Mouse (Mus musculus) spleen, postnatal 36 days (tissue): ENCODE data around the gene Arhgef15.

Experiments used
- DNase-seq, 2 experiments: peaks; one replicate each; pipeline ENCODE4 v3.0.0; 2022; ENCODE audit warnings: low spot score in 2 of 2, mixed read lengths in 1 of 2

Gene Arhgef15

DNA sequence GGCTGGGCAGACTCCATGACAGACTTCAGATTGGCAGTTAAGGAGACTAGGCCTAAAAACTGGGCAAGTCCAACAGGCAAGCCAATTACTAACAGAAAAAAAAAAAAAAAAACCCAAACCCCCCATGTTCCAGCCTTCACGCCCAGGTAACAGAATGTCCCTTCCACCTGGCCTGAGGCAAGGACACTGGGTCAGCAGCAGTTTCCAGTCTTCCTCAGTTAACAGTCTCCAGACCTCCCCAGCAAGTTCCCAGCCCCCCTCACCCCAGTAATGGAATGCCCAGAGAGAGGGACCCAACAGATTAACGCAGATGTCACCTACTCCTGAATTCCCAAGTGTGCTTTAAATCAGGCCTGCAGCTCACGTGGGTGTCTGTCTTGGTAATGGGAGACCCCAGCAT, 34.1 kb downstream of the Arhgef15 start:
- DNase-seq = no peak

DNA sequence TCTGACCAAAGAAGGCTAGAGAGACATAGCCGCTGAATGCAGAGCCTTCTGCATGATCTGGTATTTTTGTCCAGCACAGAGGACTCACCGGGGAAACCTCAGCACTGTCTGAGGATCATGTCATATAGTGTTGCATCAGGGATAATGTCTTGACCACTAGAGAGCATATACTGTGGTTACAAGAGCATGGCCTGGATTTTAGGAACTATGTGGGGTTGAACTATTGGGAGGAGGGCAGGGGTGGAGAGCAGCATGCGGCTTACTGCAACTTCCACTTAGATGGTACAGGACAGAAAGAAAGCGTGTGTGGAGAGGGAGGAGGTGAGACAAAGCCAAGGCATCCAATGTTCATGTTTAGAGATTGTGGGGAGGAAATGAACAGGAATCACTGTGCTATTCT, 42.7 kb downstream of the Arhgef15 start:
- DNase-seq = no peak

DNA sequence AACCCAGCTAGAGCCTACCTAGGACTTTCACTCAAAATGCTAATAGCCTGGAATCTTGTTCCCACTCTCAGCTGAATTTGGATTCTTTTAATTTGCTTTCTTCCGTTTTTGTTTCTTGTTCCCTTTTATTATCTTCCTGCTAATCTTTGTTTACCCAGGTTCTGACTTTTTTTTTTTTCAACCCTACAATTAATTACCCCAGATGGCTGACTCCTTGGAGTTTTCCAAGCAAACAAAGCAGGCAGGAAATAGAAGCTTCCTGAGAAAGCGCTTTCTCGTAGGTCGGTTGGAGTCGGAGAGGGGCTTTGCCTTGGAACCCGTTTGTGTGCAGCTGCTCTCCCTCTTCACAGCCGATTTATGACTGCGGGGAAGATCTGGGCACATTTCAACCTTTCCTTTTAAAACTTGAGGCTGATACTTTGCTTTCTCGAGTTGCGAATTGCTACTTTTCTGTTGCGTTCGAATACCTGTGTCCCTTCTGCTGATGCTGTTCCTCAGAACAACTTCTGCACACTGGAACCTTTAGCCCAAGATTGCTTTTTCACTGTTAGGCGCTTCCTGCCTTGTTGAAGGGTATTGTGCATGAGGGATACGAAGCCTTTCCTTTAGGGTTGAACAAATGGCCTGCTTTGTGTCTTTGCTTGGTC, 45.6 kb downstream of the Arhgef15 start:
- DNase-seq = no peak

DNA sequence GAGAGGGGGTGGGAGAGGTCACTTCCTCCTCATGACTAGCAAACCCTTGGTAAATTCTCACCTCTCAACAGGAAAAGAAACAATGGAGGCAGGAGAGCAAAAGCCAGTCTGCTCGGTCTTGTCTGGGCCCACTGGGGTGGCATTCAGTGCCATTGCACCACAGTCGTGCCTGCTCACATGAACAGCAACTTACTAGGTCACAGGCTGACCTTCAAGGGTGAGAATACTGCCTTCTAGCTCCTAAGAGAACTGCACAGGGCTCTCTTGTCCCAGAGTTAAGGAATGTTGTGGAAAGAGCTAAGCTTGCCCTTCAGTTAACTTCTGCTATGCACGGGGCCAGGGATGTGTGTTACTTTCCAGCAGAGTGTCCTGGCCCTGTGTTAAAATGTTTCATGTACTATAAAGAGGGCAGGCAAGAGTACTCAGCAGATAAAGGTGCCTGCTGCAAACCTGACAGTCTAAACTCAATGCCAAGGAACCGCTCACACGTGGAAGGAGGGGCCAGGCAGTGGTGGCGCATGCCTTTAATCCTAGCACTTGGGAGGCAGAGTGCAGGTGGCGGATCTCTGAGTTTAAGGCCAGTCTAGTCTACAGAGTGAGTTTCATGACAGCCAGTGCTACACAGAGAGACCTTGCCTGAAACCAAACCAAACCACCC, 48.3 kb downstream of the Arhgef15 start:
- DNase-seq = no peak

DNA sequence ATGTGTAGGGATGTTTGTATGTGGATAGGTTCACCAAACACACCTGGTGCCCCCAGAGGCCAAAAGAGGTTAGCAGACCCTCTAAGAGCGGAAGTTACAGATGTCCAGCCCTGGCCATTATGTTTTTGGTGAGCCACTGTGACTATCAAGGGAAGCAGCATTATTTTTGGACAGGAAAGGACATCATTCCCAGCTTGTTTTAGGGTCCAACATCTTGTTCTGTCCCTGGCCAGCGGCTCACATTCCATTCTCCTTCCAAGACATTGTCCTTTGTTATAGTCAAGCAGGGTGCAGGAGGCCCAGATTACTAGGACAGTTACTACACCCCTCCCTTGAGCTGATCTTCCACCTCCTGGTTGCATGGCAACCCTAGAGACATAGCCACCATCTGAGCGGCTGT, 50.0 kb downstream of the Arhgef15 start:
- no peak for DNase-seq

DNA sequence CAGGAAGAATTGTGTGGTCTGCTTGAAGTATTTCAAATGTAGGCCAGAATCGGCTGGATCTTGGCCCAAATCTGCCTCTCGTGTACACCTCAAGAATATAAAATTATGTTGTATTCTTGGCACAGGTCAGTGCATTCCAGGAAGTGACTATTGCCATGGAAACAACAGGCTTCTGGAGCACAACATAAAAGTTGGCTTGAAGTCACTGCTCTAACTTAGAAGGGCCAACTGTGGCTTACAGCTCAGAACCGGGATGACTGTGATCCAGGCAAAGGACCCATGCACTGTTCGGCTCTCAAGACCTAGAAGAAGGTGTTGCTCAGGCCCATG, 50.9 kb downstream of the Arhgef15 start:
- DNase-seq = no peak

DNA sequence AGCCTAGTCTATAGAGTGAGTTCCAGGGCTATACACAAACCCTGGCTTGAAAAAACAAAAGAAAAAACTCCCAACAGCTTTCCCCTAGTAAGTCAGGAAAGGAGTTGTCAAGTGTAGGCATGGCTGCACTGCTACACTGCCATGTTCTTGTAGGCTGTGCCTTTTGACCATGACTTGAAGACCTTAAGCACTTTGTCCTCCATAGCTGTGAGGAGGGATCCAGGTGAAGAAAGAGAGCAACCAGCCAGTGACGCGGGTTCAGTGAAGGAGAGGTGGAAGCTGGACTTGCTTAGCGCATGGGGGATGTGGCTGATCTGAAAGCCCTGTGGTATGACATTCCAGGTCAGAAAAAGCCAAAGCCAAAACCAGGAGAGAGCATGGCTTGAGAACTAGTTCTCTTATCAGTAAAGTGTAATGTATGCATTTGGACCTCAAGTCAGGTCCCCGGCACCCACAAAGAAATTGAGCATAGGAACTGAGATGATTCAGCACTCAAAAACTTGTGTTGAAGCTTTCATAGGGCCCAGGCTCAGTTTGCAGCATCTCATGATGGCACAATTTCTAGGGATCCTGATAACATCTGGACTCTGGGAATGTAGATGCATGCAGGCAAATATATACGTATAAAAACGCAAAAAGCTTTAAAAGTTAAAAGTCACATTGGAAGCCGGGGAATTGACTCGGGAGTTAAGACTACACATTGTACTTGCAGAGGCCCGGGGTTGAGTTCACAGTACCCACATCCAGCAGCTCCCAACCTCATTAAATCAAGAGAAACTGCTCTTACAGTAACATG, 51.4 kb downstream of the Arhgef15 start:
- DNase-seq = no peak

DNA sequence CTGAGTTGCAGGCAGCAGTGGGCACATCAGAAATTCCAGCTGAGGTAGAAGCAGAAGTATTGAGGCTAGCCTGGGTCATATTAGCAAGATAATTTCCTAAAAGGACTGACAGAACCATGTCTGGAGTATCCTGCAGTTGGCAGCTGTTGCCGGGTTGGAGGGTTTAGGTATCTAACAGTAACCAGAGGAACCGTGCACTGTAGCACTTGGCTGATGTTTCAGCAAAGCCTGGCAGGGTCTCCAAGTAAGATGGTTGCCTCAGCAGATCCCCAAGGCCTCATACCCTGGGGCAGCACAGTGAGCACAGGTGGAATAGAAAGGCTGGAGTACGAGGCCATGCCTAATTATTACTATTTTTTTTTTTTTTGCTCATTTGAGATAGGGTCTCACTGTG, 52.1 kb downstream of the Arhgef15 start:
- no peak for DNase-seq

DNA sequence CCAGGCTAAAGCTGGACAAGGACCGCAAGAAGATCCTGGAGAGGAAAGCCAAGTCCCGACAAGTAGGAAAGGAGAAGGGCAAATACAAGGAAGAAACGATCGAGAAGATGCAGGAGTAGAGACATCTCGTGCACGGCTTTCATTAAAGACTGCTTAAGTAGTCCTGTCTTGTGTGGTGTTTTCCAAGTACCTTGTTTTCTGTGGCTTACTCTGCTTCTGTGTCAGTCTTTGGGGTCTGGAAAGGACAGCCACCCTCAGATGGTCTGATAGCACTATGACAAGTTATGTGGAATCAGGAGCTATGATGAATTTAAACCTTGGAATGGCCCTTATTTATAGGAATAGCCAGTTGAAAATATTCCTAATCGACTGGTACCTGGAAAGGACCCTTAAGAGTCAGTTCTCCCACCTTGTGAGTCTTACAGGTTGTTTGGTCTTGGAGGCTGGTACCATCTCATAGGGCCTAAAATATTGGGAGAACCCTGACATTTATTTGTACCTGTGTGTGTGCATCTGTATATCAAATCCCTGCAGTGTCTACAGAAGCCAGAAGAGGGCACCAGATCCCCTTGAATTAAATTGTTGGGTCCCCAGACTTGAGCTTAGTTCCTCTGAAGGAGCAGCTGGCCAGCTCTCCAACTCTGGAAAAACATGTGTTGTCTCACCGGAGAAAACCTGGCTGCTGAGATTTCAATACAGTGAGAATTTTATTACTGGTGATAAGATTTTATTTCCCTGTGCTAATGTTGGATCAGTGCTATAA, 52.7 kb downstream of the Arhgef15 start:
- DNase-seq = peak; percentile 49 to 63

DNA sequence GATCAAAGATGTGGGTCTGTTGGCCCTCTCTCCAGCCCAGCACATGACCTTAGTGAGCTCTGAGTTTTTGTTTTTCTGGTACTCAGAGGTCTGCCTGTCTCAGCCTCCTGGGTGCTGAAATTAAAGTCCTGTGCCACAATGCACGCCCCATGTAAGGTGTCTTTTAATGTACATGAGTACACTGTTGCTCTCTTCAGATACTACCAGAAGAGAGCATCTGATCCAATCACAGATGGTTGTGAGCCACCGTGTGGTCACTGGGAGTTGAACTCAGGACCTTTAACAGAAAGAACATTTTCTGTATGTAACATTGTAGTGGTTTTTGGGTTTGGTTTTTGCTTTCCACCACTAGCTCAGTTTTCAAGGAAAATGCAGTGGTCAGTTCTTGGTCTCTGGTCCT, 53.5 kb downstream of the Arhgef15 start:
- no peak for DNase-seq

DNA sequence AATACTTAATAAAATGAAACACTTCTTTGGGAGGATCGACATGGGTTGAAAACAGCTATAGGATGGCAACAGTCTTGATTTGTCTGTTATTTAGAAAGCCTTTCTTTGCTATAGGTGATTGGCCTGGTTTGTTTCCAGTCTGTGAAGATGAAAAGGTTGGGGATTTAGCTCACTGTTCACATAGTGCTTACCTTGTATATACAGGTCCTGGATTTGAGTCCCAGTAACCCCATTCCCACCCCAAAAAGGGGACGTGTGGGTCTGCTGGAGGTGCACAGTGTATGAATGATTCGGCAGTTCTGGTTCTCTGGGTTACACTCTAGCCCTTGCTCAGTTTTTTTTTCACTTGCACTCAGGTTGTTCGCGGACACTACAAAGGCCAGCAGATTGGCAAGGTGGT, 54.5 kb downstream of the Arhgef15 start:
- no peak for DNase-seq

DNA sequence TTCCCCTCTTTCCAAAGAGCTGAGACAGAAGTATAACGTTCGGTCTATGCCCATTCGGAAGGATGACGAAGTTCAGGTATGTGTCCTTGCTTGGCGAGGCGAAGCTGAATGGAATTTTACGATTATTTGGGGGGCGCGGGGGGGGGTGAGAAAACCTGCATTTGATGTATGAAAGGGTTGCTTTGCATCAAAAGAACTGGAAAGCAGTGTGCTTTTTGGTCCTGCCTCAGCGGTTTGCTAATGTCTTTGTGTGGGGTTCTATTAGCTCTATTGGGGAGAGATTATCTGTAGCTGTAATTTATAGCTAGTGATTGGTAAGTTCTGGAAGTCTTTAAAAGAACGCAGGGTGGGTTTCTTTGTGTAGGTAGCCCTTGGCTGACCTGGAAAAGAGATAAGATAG, 54.9 kb downstream of the Arhgef15 start:
- DNase-seq = no peak

DNA sequence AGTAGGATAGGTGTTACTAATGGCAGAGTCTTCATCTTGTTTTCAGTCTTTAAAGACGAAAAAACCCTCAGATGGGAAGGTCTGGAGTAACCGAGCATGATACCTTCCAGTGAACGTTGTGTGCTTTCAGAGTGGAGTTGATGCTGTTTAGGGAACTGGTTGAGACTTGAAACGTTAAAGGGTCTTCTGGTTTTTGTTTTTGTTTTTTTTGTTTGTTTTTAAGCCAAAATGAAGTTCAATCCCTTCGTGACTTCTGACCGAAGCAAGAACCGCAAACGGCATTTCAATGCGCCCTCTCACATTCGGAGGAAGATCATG, 55.3 kb downstream of the Arhgef15 start:
- DNase-seq = no peak

DNA sequence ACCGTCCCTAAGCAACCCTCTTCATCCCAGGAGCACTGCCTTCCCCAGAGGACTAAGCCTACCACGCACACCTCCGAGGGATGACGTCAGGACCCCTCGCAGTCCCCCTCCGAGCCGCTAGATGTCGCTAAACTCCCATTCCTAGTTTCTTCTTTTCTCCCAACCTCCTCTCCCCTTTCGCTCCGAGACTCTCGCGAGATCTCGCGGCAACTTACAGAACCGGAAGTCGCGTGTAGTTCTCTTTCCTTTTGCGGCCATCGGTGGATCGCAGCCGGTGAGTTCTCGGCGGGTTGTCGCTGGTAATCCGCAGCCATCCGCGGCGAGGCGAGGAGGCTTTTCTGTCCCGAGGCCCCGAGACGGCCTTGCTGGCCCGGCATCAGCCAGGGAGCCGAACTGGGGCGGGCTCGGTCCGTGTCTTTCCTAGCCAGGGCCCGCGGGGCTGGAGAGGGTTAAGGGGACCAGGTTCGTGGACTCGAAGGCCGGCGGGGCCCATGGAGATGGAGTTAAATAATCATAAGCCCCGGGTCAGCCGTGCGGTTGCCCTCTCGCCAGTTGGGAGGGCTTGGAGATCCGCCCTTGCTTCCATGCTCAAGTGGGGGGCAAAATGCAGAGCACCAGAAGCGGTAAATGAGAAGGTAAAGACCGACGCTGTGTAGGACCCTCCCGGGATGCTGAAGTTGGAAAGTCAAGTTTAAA, 55.8 kb downstream of the Arhgef15 start, which contains the start of gene Rpl26:
Gene Rpl26 (plus strand): TSS at position 233 of the 696 bp plus-strand sequence.
- peak; percentile 96 to 98 for DNase-seq

DNA sequence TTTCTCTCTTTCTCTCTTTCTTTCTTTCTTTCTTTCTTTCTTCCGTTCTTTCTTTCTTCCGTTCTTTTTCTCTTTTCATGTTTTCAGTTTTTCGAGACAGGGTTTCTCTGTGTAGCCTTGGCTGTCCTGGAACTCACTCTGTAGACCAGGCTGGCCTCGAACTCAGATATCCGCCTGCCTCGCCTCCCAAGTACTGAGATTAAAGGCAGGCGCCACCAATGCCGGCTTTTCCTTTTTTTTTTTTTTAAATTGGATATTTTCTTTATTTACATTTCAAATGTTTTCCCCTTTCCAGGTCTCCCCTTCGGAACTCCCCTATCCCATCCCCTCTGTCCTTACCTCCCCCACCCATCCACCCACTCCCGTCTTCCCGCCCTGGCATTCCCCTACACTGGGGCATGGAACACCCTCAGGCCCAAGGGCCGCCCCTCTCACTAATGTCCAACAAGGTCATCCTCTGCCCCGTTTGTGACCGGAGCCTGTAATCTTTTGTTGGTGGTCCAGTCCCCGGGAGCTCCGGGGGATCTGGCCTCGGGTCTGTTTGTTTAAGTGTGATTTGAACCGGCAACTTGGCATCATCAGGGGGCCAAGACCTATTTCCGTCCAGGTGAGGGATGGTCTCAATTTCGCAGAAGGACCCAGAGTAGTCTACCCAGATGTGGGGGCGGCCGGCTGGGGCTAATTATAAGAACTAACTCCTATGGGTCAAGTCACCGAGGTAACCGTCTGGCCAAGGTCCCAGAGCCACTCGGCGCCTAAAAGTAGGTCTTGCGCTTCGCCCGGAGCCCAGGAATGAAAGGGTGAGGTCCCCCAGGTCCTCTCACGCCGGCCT, 56.5 kb downstream of the Arhgef15 start:
- DNase-seq = no peak

DNA sequence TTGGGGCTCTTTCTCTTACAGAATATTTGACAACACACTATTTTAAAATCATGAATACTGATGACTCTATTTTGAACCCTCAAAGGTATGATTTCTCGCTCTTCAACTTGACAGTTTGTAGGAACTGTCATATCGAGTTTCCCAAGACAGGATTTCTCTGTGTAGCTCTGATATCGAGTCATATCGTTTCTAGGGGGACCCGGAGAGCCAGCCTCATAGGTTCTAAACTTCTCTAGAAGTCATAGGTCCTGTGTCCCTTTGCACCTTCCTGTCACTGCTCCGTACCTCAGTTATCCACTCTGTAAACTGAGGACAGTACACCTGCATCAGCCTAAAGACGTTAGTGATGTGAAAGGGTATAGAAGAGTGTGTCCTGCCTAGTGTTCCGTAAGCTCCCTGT, 57.5 kb downstream of the Arhgef15 start:
- no peak for DNase-seq

DNA sequence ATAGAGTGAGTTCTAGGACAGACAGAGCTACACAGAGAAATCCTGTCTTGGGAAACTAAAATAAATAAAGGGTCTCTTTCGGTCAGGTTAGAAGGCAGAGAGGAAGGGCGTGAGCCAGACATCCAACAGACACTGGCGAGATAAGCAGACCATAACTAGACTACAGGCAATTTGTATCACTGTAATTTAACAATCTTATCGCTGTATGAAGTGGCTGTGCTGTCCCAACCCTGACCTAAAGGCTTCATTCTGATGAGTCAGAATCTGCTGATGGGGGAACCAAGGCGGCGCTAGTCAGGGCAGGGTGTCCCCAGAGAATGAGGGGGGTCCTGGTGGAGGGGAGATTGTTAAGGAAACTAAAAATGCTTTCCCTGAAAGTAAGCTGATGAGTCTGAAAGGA, 58.5 kb downstream of the Arhgef15 start:
- DNase-seq = no peak

DNA sequence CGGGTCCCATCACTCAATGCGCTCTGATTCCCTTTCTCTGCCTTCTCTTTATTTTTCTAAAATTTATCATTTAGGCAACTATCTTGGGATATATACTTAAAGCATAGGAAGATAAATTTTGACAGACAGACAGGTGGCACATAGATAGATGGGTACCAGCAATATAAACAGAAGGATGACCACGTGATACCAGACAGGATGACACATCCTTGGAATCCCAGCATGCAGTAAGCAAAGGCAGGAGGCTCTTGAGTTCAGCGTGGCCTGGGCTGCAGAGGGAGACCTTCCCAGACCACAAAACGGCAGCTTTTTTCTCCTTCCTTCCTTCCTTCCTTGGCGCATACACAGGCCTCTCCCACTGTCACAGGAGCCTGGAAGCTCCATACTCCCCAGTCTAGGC, 59.4 kb downstream of the Arhgef15 start:
- DNase-seq = no peak

DNA sequence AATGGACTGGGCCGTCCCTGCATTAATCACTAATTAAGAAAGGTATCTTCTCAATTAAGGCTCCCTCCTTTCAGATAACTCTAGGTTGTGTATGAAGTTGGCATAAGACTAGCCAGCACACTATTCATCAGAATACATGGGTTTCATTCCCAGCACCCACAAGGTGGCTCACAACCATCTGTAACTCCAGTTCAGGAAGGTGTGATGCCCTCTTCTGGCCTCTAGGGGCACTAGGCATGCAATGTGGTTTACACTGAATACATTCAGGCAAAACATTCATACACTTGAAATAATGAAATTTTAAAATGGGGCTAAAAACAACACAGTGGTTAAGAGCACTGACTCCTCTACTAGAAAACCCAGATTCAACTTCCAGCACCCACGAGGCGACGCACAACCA, 60.2 kb downstream of the Arhgef15 start:
- DNase-seq = peak; percentile 50 to 64

DNA sequence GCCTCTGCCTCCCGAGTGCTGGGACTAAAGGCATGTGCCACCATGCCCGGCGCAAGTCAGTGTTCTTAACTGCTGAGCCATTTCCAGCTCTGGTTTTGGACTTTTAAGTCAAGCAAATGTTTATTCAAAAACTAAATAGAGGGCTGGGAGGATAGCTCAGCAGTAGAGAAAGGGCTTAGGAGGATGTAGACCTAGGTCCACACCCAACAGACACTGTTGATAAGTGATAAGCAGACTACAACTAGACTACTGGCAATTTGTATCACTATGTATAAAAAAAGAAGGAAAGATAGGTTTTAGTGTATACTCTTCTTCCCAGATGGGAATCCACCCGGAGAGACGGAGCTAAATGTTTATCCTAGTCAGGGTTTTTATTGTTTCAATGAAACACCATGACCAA, 61.0 kb downstream of the Arhgef15 start:
- DNase-seq = no peak

DNA sequence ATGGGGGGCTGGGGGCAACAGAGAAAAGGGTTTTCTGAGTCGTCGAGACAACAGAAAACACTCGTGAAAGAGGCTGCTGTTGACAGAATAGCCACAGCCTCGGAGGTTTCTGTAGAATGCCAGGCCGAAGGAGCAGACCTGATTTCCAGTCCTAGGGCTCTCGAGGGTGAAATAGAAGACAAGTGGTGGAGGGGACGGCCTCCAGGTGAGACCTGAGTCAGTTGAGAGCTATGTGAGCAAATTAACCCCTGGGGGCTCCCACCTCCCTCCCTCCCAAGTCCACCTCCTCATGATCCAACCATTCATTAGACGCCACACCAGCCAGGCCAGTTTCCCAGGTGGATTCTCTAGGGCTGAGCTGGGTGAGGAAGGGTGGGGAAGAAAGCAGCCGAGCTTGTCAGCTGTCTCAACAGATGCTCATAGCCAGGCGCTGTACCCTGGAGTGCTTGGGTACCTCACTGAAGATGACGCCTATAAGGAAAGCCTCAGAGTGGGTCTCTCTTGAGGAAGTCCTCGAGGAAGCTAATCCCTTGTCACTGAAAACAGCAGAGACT, 63.3 kb downstream of the Arhgef15 start:
- no peak for DNase-seq
